Comparison of ENCODE assay signal across 11 mouse cellular contexts in the genomic region with DNA sequence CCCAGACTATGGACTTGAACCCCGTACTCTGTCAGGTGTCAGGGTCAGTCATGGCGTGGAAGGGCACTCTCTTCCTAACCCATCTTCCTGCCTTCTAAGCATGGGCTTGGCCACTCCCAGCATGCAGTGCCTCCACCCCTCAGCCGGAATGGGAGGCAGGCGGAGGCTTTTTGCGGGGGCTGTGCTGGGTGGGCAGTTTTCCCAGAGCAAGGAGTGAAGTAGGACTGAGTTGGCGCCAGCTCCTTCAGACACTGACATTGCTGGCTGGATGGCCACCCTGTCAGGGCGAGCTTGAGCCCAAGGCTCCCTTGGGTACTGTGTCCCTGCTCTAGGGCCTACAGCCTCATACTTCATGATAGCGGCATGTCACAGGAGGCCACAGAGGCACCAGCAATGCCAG. TPM values are rescaled to one million over a fixed set of nuclear protein-coding genes. Genes with fewer than 3 reads are reported as not detected.
DNase-seq lines count a peak whose midpoint lies in the region; ATAC-seq lines count a peak whose summit lies in the region.
"Had no signal": no experiment of that assay in that cellular context is flagged by ENCODE, and none has a peak within 500 bp of the region (broad histone marks: within the 10 kb centered on the region; RNA-seq: fewer than 3 reads in every experiment).

A gene (plus strand): TSS at position 247 of the 400 bp plus-strand sequence.

- ATAC-seq in intestine, embryonic 15.5 days: no peak
- no peak for ATAC-seq in midbrain, embryonic 11.5 days (ENCODE audit: low FRiP score)
- no peak for ATAC-seq in liver, embryonic 12.5 days

- WGBS in intestine, embryonic 15.5 days: 70% methylated on average over 8 of the region's 8 CpGs
- 78% methylated on average over 8 of the region's 8 CpGs for WGBS in midbrain, embryonic 11.5 days
- WGBS in liver, embryonic 12.5 days (ENCODE audit: insufficient replicate concordance): 64% methylated on average over 8 of the region's 8 CpGs

- H3K27ac ChIP-seq in intestine, embryonic 15.5 days: 0 out of 2 replicates have a peak within 1 kb of the TSS, but pooled peaks have one; percentile 32
- no peak within 1 kb of the TSS for H3K27ac ChIP-seq in midbrain, embryonic 11.5 days (ENCODE audit: low read depth, low read length)
- H3K27ac ChIP-seq in liver, embryonic 12.5 days: no peak within 1 kb of the TSS
- H3K27ac ChIP-seq: embryonic facial prominence, embryonic 10.5 days had no signal

- no peak within 1 kb of the TSS for H3K4me3 ChIP-seq in intestine, embryonic 15.5 days (replicated peaks)
- no peak within 1 kb of the TSS for H3K4me3 ChIP-seq in midbrain, embryonic 11.5 days (ENCODE audit: low read depth, low read length)
- H3K4me3 ChIP-seq in liver, embryonic 12.5 days: no peak within 1 kb of the TSS
- H3K4me3 ChIP-seq: embryonic facial prominence, embryonic 10.5 days had no signal

- H3K27me3 ChIP-seq in intestine, embryonic 15.5 days (replicated peaks): no peaks in the 10 kb centered on the region
- H3K27me3 ChIP-seq in midbrain, embryonic 11.5 days (ENCODE audit: control insufficient read depth, insufficient read depth, low read length): no peaks in the 10 kb centered on the region
- H3K27me3 ChIP-seq in liver, embryonic 12.5 days (replicated peaks): peaks cover 8% of the 10 kb centered on the region; the same call in 1 of the 2 replicates

- DNase-seq in kidney, adult 11 months: peak; percentile 19
- DNase-seq in kidney, adult 8-10 months: no peak
- peak; percentile 70 for DNase-seq in heart, adult 8-10 months (ENCODE audit: low spot score)
- DNase-seq in ovary, postnatal 36 days (ENCODE audit: low spot score): peak; percentile 77
- no peak for DNase-seq in midbrain, embryonic 11.5 days (ENCODE audit: low spot score, missing footprints)
- no peak for DNase-seq in frontal cortex, adult 2 months (ENCODE audit: extremely low spot score in 1 of 2, low spot score in 1 of 2)

- H3K4me1 ChIP-seq in intestine, embryonic 15.5 days (replicated peaks): peaks cover 7% of the 10 kb centered on the region
- H3K4me1 ChIP-seq in midbrain, embryonic 11.5 days (ENCODE audit: control insufficient read depth, insufficient read depth, low read length): no peaks in the 10 kb centered on the region
- H3K4me1 ChIP-seq in liver, embryonic 12.5 days: peaks cover 16% of the 10 kb centered on the region

- H3K9ac ChIP-seq in intestine, embryonic 15.5 days: no peak within 1 kb of the TSS
- H3K9ac ChIP-seq in midbrain, embryonic 11.5 days (ENCODE audit: low read length): no peak within 1 kb of the TSS
- H3K9ac ChIP-seq in liver, embryonic 12.5 days: no peak within 1 kb of the TSS

- H3K9me3 ChIP-seq in intestine, embryonic 15.5 days: no peaks in the 10 kb centered on the region
- no peaks in the 10 kb centered on the region for H3K9me3 ChIP-seq in midbrain, embryonic 11.5 days (ENCODE audit: control insufficient read depth, low read length)
- no peaks in the 10 kb centered on the region for H3K9me3 ChIP-seq in liver, embryonic 12.5 days (replicated peaks)
- H3K9me3 ChIP-seq: embryonic facial prominence, embryonic 10.5 days had no signal

- H3K4me2 ChIP-seq in intestine, embryonic 15.5 days (replicated peaks): no peak within 1 kb of the TSS
- H3K4me2 ChIP-seq in midbrain, embryonic 11.5 days: no peak within 1 kb of the TSS
- H3K4me2 ChIP-seq in liver, embryonic 12.5 days: no peak within 1 kb of the TSS

- H3K36me3 ChIP-seq in intestine, embryonic 15.5 days: no peaks in the 10 kb centered on the region
- H3K36me3 ChIP-seq in midbrain, embryonic 11.5 days (ENCODE audit: control insufficient read depth, insufficient read depth, low read length): no peaks in the 10 kb centered on the region
- H3K36me3 ChIP-seq in liver, embryonic 12.5 days: no peaks in the 10 kb centered on the region
- H3K36me3 ChIP-seq: embryonic facial prominence, embryonic 10.5 days had no signal

RNA-seq across cellular contexts. Expression of the gene that starts here (rescaled TPM):
- total RNA-seq in heart, adult 8-10 months (2022): 1 to 10 TPM in 1 of 4 experiments, under 1 TPM in 3; 0.85 to 1.9 (median 0.91) TPM
- 2.2 and 2.3 TPM in 2 replicates for polyA plus RNA-seq in intestine, embryonic 15.5 days (2015; fragmentation: Nextera tagmentation; extraction: Ambion mirVana)
- polyA plus RNA-seq in midbrain, embryonic 11.5 days (2014; fragmentation: Nextera tagmentation; extraction: Ambion mirVana): not detected in 2 replicates
- 0.06 and 0.08 TPM in 2 replicates for polyA plus RNA-seq in liver, embryonic 12.5 days (2016; fragmentation: Nextera tagmentation; extraction: Ambion mirVana)
- polyA plus RNA-seq in frontal cortex, adult 2 months (2012; rRNA removed): 0.20 and 0.21 TPM in 2 replicates
- total RNA-seq: megakaryocyte progenitor cell, adult 5-6 weeks had no signal
- polyA plus RNA-seq: embryonic facial prominence, embryonic 10.5 days; neural tube, embryonic 14.5 days had no signal

Comparison
In these comparisons a context has a peak if more than half of its experiments do, and no peak if none do; other contexts are left out.
1. DNase-seq: peak in kidney, adult 11 months (single experiment), heart, adult 8-10 months (single experiment) and ovary, postnatal 36 days (single experiment); none in kidney, adult 8-10 months (0 of 2), midbrain, embryonic 11.5 days (single experiment) and frontal cortex, adult 2 months (0 of 2).